Mouse (Mus musculus): ENCODE results near the gene Gm20431.

DNA sequence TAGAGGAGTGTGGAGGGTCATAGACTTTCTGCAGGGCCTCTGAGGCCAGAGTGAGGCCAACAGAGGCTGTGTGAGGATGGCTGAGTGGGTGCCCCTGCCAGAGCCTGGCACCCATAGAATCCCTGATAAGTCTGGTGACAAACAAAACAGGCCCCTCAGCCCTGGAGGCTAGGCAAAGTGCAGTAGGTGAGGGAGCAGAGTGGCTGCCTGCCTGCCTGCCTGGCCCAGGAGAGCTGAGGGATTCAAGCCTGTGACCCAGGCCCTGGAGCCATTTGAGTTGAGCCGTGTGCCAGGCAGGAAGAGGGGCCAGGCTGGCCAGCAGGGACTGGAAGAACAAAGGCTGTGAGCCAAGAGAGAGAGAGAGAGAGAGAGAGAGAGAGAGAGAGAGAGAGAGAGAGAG, 32.9 kb upstream of the Gm20431 start:
- TF ChIP-seq ZNF384 (IDR thresholded peaks at IDR 0.05; ENCODE audit: low read depth, low read length), result no peak
- no peak for TF ChIP-seq ZC3H11A (IDR thresholded peaks at IDR 0.05; ENCODE audit: borderline replicate concordance, low read depth, low read length)
- no peak for TF ChIP-seq HCFC1 (IDR thresholded peaks at IDR 0.05; ENCODE audit: borderline replicate concordance, insufficient read depth, low read length)
- TF ChIP-seq CHD2 (IDR thresholded peaks at IDR 0.05; ENCODE audit: low read depth, low read length), result no peak
- no peak for TF ChIP-seq MAFK (IDR thresholded peaks at IDR 0.05; ENCODE audit: insufficient read depth, low read depth, low read length)

All from ES-E14 (cell line).